Mouse (Mus musculus) heart, adult 8-10 months (tissue): ENCODE results near the gene Keap1. TPM values are rescaled to one million over a fixed set of nuclear protein-coding genes. Genes with fewer than 3 reads are reported as not detected.
"Not testable (repeated sequence)": the region's sequence is repeated elsewhere in the genome, so short reads cannot be mapped to it uniquely, and the experiment has no call there.

ENCODE experiments used
- DNase-seq: peaks from one replicate; pipeline ENCODE4 v3.0.0; 2022; ENCODE audit warnings: low spot score
- total RNA-seq, 4 experiments: library from RNA; stranded (reverse); gene quantifications; 2 replicates each; pipeline ENCODE4 v1.2.4; 2022

Gene Keap1
- total RNA-seq, 4 experiments from 2014 or later, result 43.6 to 52.1 (median 45.5) TPM

DNA sequence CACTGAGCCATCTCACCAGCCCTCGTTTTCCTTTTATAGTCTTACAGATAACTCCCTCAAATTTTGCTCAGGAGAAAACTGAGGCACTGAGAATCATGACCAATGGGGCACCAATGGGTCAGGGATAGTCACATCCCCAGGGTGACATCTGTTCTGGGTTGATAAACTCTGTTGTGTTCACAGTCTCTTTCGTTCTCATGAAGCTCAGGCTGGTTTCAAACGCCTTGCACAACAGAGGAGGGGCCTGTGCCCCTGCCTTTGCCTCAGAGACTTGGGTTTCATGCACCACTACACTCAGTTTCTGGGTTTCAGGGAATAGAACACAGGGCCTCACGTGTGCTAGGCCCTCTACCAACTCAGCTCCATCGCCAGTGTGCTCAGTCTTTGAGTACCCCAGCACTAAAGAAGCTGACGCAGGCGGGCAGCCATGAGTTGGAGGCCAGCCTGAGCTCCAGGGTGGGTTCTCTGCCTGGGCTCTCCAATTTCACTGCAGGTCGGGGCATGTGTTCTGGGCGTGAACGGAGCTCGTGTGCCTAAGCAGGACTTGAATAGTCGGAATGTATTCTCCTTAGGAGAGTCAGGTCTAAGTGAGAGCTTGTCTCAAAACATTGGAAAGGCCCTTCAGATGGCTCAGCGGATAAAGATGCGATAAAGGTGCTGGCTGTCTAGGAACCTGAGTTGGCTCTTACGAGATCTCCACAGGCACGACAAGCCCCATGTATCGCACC, 25.3 kb upstream of the Keap1 start:
- DNase-seq, result no peak

DNA sequence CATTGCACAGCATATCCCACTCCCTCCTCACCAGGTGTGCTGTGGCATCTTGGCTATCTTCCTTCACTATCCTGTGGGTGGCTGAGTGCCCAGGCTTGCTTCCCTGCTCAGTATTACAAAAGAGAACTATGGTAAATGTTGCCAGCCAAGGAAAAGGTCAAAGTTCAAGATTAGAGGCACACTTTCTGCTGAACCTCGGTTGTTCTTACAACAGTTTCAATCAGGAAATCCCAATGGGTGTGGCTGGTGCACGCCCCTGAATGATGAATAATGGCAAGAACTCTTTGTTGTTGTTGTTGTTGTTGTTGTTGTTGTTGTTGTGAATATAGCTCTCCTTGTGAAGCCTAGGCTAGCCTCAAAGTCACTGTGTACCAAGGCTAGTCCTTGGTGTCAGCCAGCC, 22.7 kb upstream of the Keap1 start:
- no peak for DNase-seq

- no peak for DNase-seq
Measured at GRCm38 (mm10) chr9:21260491-21261040, 21.4 kb upstream of the Keap1 start.

DNA sequence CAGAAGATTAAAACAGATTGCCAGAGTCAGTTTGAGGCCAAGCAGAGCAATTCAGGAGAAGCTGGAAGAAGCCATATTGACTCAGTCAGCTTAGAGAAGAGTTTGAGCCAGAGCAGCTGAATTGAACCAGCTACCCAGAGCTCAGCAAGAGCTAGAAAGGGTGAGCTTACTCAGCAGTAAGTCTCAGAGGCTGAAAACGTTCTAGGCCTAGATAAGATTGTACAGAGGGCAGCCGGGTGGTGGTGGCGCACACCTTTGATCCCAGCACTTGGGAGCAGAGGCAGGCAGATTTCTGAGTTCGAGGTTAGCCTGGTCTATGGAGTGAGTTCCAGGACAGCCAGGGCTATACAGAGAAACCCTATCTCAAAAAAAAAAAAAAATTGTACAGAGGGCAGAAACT, 17.2 kb upstream of the Keap1 start:
- not testable (repeated sequence) for DNase-seq

GRCm38 (mm10) chr9:21254690-21255089, 15.5 kb upstream of the Keap1 start:
- no peak for DNase-seq

- no peak for DNase-seq
Measured at GRCm38 (mm10) chr9:21251116-21251735, 12.1 kb upstream of the Keap1 start.

GRCm38 (mm10) chr9:21250509-21250908, 11.3 kb upstream of the Keap1 start:
- DNase-seq, result no peak

DNA sequence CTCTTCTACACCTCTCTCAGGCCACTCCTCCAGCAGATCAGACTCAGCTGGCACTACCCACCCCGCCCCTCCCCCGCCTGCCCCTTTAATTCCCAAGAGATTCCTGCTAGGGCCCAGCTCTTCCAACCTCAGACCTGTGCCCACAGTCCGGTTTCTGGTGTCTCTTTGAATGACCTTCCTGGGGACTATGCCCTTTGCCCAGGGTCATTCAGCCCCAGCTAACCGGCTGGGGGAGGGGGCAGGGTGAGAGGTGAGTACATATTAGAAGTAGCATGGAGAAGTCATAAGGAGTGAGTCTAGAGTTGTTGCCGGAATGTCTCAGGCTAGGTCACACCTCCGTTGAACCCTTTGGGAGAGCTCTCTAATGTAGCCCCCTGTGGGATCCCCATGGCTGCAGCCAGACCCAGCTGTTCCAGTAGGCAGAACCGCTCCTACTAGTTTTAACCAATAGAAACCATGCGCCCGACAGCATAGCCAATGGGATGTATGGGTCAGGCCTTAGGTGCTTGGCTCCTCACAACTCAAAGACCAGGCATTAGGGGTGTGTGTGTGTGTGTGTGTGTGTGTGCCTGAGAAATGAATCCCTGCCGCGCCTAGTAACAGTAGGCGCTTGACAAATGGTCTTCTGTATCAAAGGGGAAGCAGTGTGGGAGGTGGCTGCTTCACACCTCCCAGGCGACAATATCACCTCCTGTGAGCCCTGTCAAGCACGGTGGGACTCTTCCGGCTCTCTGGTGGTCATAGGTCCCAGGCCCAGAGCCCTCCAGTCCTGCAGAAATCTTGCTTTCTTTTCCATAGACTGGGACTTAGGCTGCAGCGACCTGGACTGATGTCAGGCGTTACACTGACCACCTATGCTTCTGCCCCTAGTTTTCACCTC, 10.7 kb upstream of the Keap1 start:
- DNase-seq, result no peak

- no peak for DNase-seq
Measured at GRCm38 (mm10) chr9:21248326-21248725, 9.2 kb upstream of the Keap1 start, which contains the start of gene S1pr5. Gene S1pr5, minus strand, starts transcription at chr9:21248443.

DNA sequence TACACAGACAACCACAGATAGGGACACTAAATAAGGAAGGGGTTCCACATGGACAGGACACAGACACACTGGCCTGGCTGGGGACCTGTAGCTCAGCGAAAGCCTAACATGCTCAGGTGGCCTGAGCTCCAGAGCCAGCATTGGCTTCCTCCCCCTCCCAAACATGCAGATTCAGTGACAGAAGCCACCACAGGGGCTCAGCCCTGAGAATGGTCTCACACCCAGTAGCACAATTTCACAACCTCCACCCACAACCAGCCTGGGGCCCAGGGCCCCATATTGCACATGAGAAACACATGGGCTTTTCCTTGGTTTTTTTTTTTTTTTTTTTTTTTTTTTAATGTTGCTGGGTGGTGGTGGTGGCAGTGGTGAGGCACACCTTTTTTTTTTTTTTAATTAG, 7.2 kb upstream of the Keap1 start:
- DNase-seq, result no peak

- DNase-seq, result no peak
Measured at GRCm38 (mm10) chr9:21245113-21245487, 5.9 kb upstream of the Keap1 start.

GRCm38 (mm10) chr9:21244428-21245112, 5.4 kb upstream of the Keap1 start:
- no peak for DNase-seq

- DNase-seq, result no peak
Measured at GRCm38 (mm10) chr9:21243826-21244427, 4.8 kb upstream of the Keap1 start.

GRCm38 (mm10) chr9:21241343-21241742, 2.2 kb upstream of the Keap1 start:
- peak; percentile 82 for DNase-seq

DNA sequence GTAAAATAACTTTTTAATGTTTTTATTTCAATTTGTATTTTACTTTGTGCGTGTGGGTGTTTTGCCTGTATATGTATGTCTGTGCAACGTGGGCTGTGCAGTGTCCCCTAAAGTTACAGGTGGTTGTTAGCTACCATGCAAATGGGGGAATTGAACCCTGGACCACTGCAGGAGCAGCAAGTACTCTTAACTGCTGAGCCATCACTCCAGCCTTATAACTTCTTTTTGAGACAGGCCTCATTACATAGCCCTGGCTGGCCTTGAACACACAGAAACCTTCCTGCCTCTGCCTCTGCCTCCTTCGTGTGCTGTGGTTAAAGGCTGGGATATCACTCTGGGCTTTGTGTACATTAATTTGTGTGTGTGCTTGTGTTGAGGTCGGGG, 296 bp upstream of the Keap1 start:
- no peak for DNase-seq

GRCm38 (mm10) chr9:21238004-21238732, 993 bp downstream of the Keap1 start:
- DNase-seq, result no peak

- no peak for DNase-seq
Measured at GRCm38 (mm10) chr9:21237368-21238003, 1.7 kb downstream of the Keap1 start.

DNA sequence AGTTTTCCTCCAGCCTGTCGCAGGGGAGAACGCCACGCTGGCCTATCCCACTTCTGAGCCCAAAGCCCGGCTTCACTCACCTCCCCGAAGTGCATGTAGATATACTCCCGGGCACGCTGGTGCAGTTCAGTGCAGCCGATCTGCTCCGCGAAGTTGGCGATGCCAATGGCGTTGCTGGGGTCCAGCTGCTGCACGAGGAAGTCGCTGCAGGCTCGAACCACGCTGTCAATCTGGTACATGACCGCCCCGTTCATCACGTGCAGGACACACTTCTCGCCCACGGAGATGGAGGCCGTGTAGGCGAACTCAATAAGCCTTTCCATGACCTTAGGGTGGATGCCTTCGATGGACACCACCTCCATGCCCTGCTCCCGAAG, 2.2 kb downstream of the Keap1 start:
- no peak for DNase-seq

DNA sequence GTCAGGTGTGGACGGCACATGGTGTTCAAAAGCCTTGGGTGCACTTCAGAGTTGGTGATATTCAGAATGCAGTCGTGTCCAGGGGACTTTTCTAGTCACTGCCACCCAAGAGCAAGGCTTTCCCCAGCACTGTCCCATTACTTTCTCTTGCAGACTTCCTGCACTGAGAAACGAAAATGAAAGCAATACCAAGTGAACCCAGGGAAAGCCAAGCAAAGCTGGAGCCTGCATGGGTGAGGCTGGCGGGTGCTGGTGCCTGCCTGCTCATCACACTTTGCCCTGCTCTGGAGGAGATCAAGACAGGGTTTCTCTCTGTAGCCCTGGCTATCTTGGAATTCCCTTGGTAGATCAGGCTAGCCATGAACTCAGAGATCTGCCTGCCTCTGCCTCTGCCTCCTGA, 3.8 kb downstream of the Keap1 start:
- no peak for DNase-seq

DNA sequence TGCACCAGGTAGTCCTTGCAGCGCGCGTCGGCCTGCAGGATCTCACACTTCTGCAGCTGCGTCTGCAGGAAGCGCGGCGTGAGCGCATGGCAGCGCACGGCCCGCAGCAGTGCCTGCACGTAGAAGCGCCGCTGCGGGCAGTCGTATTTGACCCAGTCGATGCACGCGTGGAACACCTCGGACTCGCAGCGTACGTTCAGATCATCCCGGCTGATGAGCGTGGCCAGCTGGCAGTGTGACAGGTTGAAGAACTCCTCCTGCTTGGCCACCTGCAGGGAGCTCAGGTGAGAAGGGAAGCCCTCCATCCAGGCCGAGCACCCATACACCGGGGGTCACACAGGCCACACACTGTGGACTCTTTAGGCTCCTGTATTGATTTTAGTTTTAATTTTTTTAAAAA, 5.4 kb downstream of the Keap1 start:
- no peak for DNase-seq
